Mouse (Mus musculus) small intestine, adult 2 months (tissue): ENCODE data around the gene Comt. TPM values are rescaled to one million over a fixed set of nuclear protein-coding genes. Genes with fewer than 3 reads are reported as not detected.

Experiments
- H3K27ac ChIP-seq: fragments of 200-500 bp; 2 replicates; pipeline ENCODE4 v1.5.1; 2012; ENCODE audit warnings: low read depth, low read length, control low read depth, inconsistent platforms; ENCODE audit not compliant: insufficient read depth
- H3K27me3 ChIP-seq: fragments of 200-500 bp; 2 replicates; pipeline ENCODE4 v1.6.1; 2012; ENCODE audit warnings: mild to moderate bottlenecking, moderate library complexity, low read length, inconsistent platforms; ENCODE audit not compliant: control insufficient read depth, insufficient read depth
- H3K36me3 ChIP-seq: fragments of 200-500 bp; 2 replicates; pipeline ENCODE4 v1.6.1; 2012; ENCODE audit warnings: mild to moderate bottlenecking, low read length, control low read depth, inconsistent platforms; ENCODE audit not compliant: control insufficient read depth, insufficient read depth
- H3K4me1 ChIP-seq: fragments of 200-500 bp; 2 replicates; pipeline ENCODE4 v1.6.1; 2012; ENCODE audit warnings: low read length, inconsistent platforms, mixed read lengths; ENCODE audit not compliant: control insufficient read depth, insufficient read depth, insufficient read length
- H3K4me3 ChIP-seq: fragments of 200-500 bp; 2 replicates; pipeline ENCODE4 v1.5.1; 2012; ENCODE audit warnings: low read depth, mild to moderate bottlenecking, control low read depth, inconsistent platforms, low read length, moderate library complexity
- CTCF ChIP-seq: fragments of 200-500 bp; IDR thresholded peaks from 2 replicates; pipeline ENCODE4 v1.5.1; 2012; ENCODE audit warnings: low read depth, mild to moderate bottlenecking, control low read depth, inconsistent platforms, low read length, moderate library complexity, mixed read lengths; ENCODE audit not compliant: insufficient replicate concordance, insufficient read length; ENCODE audit errors: extremely low read depth
- POLR2A ChIP-seq: fragments of 200-500 bp; IDR thresholded peaks from 2 replicates; pipeline ENCODE4 v1.6.1; 2012; ENCODE audit warnings: low read depth, mild to moderate bottlenecking, control low read depth, inconsistent platforms, low read length, moderate library complexity
- WGBS: fragments of 180-500 bp; shearing (Covaris S2); methylation state at CpG from one replicate; pipeline ENCODE4 v1.1.7; 2018; 5-methylcytosine and 5-hydroxymethylcytosine counted together
- polyA plus RNA-seq: library from polyadenylated mRNA; depleted of rRNA; stranded (reverse); fragments of >200 nt; gene quantifications from 2 replicates; pipeline ENCODE4 v1.2.3, GENCODE M21; 2012

Comt gene
- polyA plus RNA-seq, 1 experiment: 214 TPM

GRCm38 (mm10) chr16:18383045-18383726 lies 43.5 kb downstream of the Comt start:
- Histone ChIP-seq H3K36me3 (no peaks in the 10 kb centered on the region), H3K27ac (peak overlapping the region; percentile 63; the same call in 1 of the 2 replicates), H3K4me1 (peaks cover 3% of the 10 kb centered on the region; the same call in 1 of the 2 replicates), H3K4me3 (no peak overlapping the region), H3K27me3 (no peaks in the 10 kb centered on the region)
- WGBS: 77% methylated on average over 9 of the region's 9 CpGs
- TF ChIP-seq CTCF (no peak), POLR2A (no peak)

DNA sequence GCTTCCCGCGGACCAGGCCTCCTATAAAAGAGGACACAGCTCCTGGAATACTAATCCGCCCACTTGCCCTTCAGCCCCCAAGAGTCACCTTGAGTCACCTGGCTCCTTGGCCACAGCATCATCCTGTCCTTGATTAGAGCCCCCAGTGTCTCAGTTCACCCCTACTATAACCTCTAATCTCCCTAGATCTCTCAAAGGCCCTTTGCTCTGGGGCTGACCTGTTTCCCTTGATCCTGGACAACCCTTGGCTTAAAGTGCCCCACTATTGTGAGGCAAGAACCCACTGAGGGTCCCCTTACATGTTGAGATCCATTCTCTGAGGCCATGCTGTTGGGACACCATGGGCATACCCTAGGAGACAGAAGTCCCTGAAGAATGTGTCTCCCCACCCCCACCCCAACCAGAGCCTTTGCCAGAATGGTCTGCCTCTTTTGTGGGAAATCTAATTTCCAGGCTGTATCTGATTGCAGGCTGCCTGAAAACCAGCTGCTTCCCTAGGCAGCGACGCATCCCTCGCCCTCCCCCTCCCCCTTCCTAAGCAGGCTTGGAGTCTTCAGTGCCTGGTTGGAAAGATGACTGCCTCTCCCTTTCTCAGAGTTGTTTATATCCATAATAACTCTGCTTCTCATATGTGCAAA lies 44.9 kb downstream of the Comt start:
- H3K36me3 ChIP-seq: no peaks in the 10 kb centered on the region
- no peak overlapping the region for H3K4me3 ChIP-seq
- H3K27me3 ChIP-seq: no peaks in the 10 kb centered on the region
- TF ChIP-seq CTCF: no peak
- TF ChIP-seq POLR2A: no peak
- peaks cover 6% of the 10 kb centered on the region; the same call in 1 of the 2 replicates for H3K4me1 ChIP-seq
- 85% methylated on average over 6 of the region's 6 CpGs for whole genome bisulfite sequencing
- H3K27ac ChIP-seq: no peak overlapping the region

DNA sequence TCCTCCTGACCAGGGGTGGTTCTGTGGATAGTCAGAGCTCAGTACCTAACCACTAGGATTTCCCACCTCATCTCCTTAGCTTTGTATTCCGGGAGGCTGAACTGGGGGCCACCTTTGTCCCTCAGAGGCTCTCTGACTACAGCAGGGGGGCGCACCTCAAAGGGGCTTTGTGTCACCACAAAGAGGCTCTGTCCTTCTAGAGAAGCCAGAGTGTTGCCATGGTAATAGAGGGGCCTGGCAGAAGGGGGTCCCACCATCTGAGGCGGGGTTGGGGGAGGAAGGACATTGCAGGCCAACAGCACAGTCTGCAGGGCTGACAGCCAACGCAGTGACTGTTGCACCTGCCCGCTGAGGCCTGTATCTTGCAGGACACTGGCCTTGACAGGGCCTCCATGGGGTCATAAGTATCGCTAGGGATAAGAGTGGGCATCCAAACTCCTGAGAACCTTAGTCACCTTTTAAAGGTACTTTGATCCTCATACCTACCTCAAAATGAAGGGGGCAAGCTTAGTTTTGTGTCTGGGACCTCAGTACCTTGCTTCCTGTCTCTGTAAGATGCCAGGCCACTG lies 46.1 kb downstream of the Comt start:
- 85% methylated on average over 6 of the region's 6 CpGs for WGBS
- no peak for TF ChIP-seq CTCF
- no peak for TF ChIP-seq POLR2A
- Histone ChIP-seq H3K4me1 (peaks cover 7% of the 10 kb centered on the region; the same call in 1 of the 2 replicates), H3K27ac (no peak overlapping the region), H3K27me3 (no peaks in the 10 kb centered on the region), H3K4me3 (no peak overlapping the region), H3K36me3 (no peaks in the 10 kb centered on the region)

GRCm38 (mm10) chr16:18379338-18380001 lies 47.2 kb downstream of the Comt start:
- no peak overlapping the region for H3K27ac ChIP-seq
- no peaks in the 10 kb centered on the region for H3K36me3 ChIP-seq
- H3K27me3 ChIP-seq: no peaks in the 10 kb centered on the region
- H3K4me3 ChIP-seq: no peak overlapping the region
- peaks cover 7% of the 10 kb centered on the region; the same call in 1 of the 2 replicates for H3K4me1 ChIP-seq
- WGBS: 86% methylated on average over 8 of the region's 8 CpGs
- TF ChIP-seq POLR2A (no peak), CTCF (no peak)

DNA sequence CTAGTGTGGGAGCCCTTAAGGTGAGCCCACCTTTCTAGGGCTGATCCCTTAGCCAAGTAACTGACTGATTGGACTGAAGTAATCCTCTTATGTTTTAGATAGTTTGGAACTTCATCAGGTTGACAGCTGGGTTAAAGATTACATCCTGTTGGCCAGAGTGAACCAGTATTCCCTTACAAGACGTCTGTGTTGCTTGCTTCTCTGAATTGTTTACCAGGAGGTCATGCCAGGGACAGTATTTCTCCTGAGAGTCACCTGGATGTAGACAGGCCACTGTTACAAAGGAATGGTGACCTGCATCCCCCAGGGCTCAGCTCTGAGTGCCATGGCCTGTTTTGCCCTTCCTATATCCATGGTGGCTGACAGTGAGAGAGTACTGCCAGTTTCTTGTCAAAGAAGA lies 48.2 kb downstream of the Comt start:
- no peak overlapping the region for H3K4me3 ChIP-seq
- whole genome bisulfite sequencing: 42% methylated on average over 1 of the region's 1 CpGs

DNA sequence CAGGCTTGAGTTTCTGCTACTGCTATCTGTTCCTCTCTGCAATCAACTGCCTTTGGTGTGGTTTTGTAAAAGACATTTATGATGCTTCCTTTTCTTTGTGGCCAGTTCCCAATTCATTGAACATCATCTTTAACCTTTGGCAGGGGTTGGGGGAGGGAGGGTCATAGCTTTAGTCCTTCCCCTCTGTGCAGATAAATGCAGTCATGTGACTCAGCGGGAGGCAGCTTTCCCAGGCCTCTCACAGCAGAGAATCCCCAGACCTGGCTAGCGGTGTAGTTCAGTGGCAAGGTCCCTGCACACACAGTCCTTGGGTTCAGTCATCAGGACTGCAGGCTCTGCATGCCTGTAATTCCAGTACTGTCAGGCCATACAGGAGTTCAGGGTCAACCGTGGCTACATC lies 49.4 kb downstream of the Comt start:
- Histone ChIP-seq H3K4me1 (peaks cover 5% of the 10 kb centered on the region; the same call in 1 of the 2 replicates), H3K27ac (no peak overlapping the region), H3K27me3 (no peaks in the 10 kb centered on the region), H3K4me3 (no peak overlapping the region), H3K36me3 (no peaks in the 10 kb centered on the region)
- 43% methylated on average over 3 of the region's 3 CpGs for WGBS
- TF ChIP-seq CTCF: no peak
- no peak for TF ChIP-seq POLR2A

More for the DNA sequence above, 48.2 kb downstream of the Comt start:
- Histone ChIP-seq H3K4me1 (peaks cover 6% of the 10 kb centered on the region; the same call in 1 of the 2 replicates), H3K36me3 (no peaks in the 10 kb centered on the region), H3K27ac (no peak overlapping the region), H3K27me3 (no peaks in the 10 kb centered on the region)
- no peak for TF ChIP-seq POLR2A
- TF ChIP-seq CTCF: no peak

- WGBS: 30% methylated on average over 7 of the region's 7 CpGs
- Histone ChIP-seq H3K27ac (no peak overlapping the region), H3K4me3 (no peak overlapping the region), H3K27me3 (no peaks in the 10 kb centered on the region), H3K4me1 (peaks cover 5% of the 10 kb centered on the region; the same call in 1 of the 2 replicates), H3K36me3 (no peaks in the 10 kb centered on the region)
- TF ChIP-seq CTCF (no peak), POLR2A (no peak)
Measured at GRCm38 (mm10) chr16:18376297-18376954, 50.2 kb downstream of the Comt start.
